Mouse (Mus musculus) lung, embryonic 14.5 days (tissue): ENCODE data around the gene Sp100. TPM values are rescaled to one million over a fixed set of nuclear protein-coding genes. Genes with fewer than 3 reads are reported as not detected.

ENCODE experiments used
- ATAC-seq: fragments of 200-750 bp; cut with Nextera tagmentation; 2 replicates; pipeline ENCODE4 v1.8.0; 2017; ENCODE audit warnings: mild to moderate bottlenecking, moderate TSS enrichment, moderate library complexity; ENCODE audit not compliant: insufficient read depth
- DNase-seq: peaks from one replicate; pipeline ENCODE4 v3.0.0-alpha.2; 2015
- H3K27ac ChIP-seq: fragments of 300-500 bp; sonication (generic); 2 replicates; pipeline ENCODE4 v1.5.1; 2014; ENCODE audit warnings: low read depth, mild to moderate bottlenecking, moderate library complexity
- H3K27me3 ChIP-seq: fragments of 300-500 bp; sonication (generic); 2 replicates; pipeline ENCODE4 v1.6.1; 2014; ENCODE audit warnings: low read length, control low read depth; ENCODE audit not compliant: insufficient read depth
- H3K36me3 ChIP-seq: fragments of 300-500 bp; sonication (generic); 2 replicates; pipeline ENCODE4 v1.6.1; 2014; ENCODE audit warnings: control low read depth; ENCODE audit not compliant: insufficient read depth
- H3K4me1 ChIP-seq: fragments of 300-500 bp; sonication (generic); 2 replicates; pipeline ENCODE4 v1.6.1; 2014; ENCODE audit warnings: antibody characterized with exemption, control low read depth; ENCODE audit not compliant: insufficient read depth
- H3K4me2 ChIP-seq: fragments of 300-500 bp; sonication (generic); 2 replicates; pipeline ENCODE4 v1.6.1; 2014; ENCODE audit warnings: mild to moderate bottlenecking
- H3K4me3 ChIP-seq: fragments of 300-500 bp; sonication (generic); 2 replicates; pipeline ENCODE4 v1.5.1; 2014; ENCODE audit warnings: low read depth, low read length
- H3K9ac ChIP-seq: fragments of 300-500 bp; sonication (generic); 2 replicates; pipeline ENCODE4 v1.6.1; 2014
- H3K9me3 ChIP-seq: fragments of 300-500 bp; sonication (generic); 2 replicates; pipeline ENCODE4 v1.6.1; 2016; ENCODE audit warnings: low read depth, low read length, control low read depth
- CTCF ChIP-seq: IDR thresholded peaks from 2 replicates; pipeline ENCODE4 v1.5.1; 2016; ENCODE audit warnings: antibody characterized with exemption, low read depth
- WGBS: fragments of 180-500 bp; shearing (Covaris S2); extraction: QIAGEN DNeasy Blood & Tissue Kit; methylation state at CpG from one replicate; pipeline ENCODE4 v1.1.7; 2014; 5-methylcytosine and 5-hydroxymethylcytosine counted together
- polyA plus RNA-seq: library from polyadenylated mRNA; unstranded; fragments of >200 nt; fragmentation: Nextera tagmentation; extraction: Ambion mirVana; gene quantifications from 2 replicates; pipeline ENCODE4 v1.2.1, GENCODE M21; 2014

Sp100 gene
- polyA plus RNA-seq, 1 experiment from 2014 or later: 1.4 TPM

DNA sequence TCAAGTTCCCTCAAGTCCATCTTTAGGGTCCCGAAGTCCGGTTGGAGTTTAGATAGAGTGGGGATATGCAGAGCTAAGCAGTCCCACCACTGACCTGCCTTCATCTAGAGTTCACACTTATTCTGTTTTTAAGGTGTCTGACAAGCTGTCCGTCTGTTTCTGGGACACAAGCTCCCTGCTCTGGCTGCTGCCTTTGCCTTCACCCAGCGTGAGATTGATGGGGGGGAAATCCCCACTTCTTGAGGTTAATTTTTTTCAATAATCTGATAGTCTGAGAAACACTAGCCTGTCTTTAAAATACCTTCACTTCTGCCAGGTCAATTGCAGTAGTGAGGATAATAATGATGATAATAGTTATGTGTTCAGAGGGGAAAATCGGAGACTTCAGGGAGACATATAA, 92.5 kb downstream of the Sp100 start:
- no peak overlapping the region for H3K4me3 ChIP-seq
- TF ChIP-seq CTCF: no peak
- no peak overlapping the region for H3K9ac ChIP-seq
- H3K36me3 ChIP-seq: no peaks in the 10 kb centered on the region
- no peaks in the 10 kb centered on the region for H3K27me3 ChIP-seq
- no peak overlapping the region for H3K4me2 ChIP-seq
- 58% methylated on average over 5 of the region's 5 CpGs for WGBS
- H3K9me3 ChIP-seq: no peaks in the 10 kb centered on the region
- no peak for DNase-seq
- no peak overlapping the region for H3K27ac ChIP-seq
- no peaks in the 10 kb centered on the region for H3K4me1 ChIP-seq
- ATAC-seq: no peak

GRCm38 (mm10) chr1:85742916-85743505, 93.2 kb downstream of the Sp100 start:
- no peak overlapping the region for H3K9ac ChIP-seq
- no peak overlapping the region for H3K4me2 ChIP-seq
- 18% methylated on average over 2 of the region's 2 CpGs for WGBS
- H3K36me3 ChIP-seq: no peaks in the 10 kb centered on the region
- no peak overlapping the region for H3K4me3 ChIP-seq
- ATAC-seq (peak; percentile 52; the same call in 1 of the 2 replicates), DNase-seq (no peak)
- no peak overlapping the region for H3K27ac ChIP-seq
- no peak for TF ChIP-seq CTCF
- no peaks in the 10 kb centered on the region for H3K9me3 ChIP-seq
- H3K4me1 ChIP-seq: no peaks in the 10 kb centered on the region
- no peaks in the 10 kb centered on the region for H3K27me3 ChIP-seq

DNA sequence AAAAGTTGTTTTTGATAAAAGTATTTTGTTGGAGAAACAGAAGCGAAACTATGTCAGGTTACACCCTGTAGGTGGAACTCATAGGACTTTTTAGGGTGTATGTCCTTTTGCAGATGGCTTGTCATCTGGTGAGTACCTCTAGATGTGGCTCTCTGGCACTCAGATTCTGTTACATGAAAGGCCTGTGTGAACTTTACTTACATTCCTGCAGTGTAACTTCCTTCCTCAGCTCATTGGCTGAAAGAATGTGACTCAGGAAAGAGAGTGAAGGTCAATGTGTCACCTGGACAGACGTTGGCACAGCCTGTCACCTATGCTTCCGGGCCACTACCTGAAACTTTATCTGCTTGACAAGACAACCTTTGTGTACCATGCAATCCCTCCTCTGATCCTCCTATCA, 94.8 kb downstream of the Sp100 start:
- H3K27me3 ChIP-seq: no peaks in the 10 kb centered on the region
- H3K4me3 ChIP-seq: no peak overlapping the region
- no peak overlapping the region for H3K4me2 ChIP-seq
- DNase-seq (no peak), ATAC-seq (no peak)
- H3K4me1 ChIP-seq: no peaks in the 10 kb centered on the region
- no peak overlapping the region for H3K9ac ChIP-seq
- H3K36me3 ChIP-seq: no peaks in the 10 kb centered on the region
- no peak for TF ChIP-seq CTCF
- no peaks in the 10 kb centered on the region for H3K9me3 ChIP-seq
- WGBS: 69% methylated on average over 3 of the region's 3 CpGs
- no peak overlapping the region for H3K27ac ChIP-seq

DNA sequence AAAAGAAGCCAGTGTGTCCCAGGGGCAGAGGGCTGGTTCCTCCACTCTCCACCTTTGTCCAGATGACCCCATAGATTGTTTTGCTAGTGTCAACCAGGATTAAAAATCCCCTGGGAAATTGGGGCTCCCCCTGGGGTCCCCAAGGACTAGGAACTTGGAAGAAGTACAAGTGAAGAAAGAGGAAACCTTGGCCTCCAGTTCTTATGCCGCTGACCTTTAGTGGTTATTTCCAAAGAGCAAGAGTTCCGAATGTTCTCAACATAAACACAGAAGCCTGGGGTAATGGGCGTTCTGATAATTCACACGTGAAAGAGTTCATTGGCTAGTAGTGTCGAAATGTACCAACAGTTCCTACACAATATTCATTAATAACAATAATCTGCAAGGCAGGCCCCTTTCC, 96.7 kb downstream of the Sp100 start:
- no peak for DNase-seq
- no peaks in the 10 kb centered on the region for H3K4me1 ChIP-seq
- WGBS: 73% methylated on average over 5 of the region's 5 CpGs
- TF ChIP-seq CTCF: no peak
- H3K9me3 ChIP-seq: no peaks in the 10 kb centered on the region
- H3K9ac ChIP-seq: no peak overlapping the region
- no peaks in the 10 kb centered on the region for H3K36me3 ChIP-seq
- H3K27me3 ChIP-seq: no peaks in the 10 kb centered on the region
- no peak overlapping the region for H3K27ac ChIP-seq
- H3K4me2 ChIP-seq: no peak overlapping the region
- no peak for ATAC-seq
- H3K4me3 ChIP-seq: no peak overlapping the region

DNA sequence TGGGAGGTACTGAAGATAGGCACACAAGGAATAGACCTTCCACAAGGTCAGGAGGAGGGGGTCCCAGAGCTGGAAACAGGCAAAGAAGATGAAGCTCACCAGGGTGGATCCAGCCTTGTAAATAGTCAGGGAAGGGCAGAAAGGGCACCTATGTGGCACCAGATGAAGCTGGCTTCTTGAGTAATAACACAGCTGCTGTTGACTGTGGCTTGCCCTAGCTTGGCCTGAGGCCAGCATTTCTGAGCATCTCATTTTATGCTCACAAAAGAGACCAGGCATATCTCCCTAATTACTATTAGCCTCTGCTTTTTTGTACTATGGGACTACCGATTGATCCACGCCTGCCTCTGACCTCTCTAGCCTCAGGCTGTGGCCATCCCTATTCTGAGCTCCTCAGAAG, 100.0 kb downstream of the Sp100 start:
- Histone ChIP-seq H3K27ac (no peak overlapping the region), H3K4me1 (no peaks in the 10 kb centered on the region), H3K9me3 (no peaks in the 10 kb centered on the region), H3K4me3 (no peak overlapping the region), H3K27me3 (no peaks in the 10 kb centered on the region), H3K4me2 (no peak overlapping the region), H3K36me3 (no peaks in the 10 kb centered on the region), H3K9ac (no peak overlapping the region)
- 79% methylated on average over 2 of the region's 2 CpGs for WGBS
- no peak for TF ChIP-seq CTCF
- DNase-seq: no peak
- no peak for ATAC-seq

DNA sequence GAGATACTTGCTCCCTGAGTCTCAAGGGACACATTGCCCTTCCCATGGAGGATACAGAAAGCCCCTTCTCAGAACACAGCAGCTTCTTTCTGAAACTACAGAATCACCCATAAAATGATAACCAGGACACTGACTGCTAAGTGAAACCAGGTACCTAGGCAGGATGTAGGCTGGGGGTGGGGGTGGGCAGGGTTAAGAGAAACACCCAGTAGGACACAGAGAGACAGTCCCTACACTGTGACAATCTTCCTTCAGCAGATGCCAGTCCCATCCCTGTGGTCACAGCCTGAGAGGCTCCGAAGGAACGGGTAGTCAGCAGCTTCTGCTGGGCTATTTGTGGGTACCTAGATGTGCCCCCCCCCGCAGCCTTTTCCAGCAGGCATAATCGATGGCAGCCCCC, 100.9 kb downstream of the Sp100 start:
- no peak overlapping the region for H3K9ac ChIP-seq
- ATAC-seq (no peak), DNase-seq (no peak)
- no peak overlapping the region for H3K27ac ChIP-seq
- TF ChIP-seq CTCF: no peak
- H3K36me3 ChIP-seq: no peaks in the 10 kb centered on the region
- H3K4me2 ChIP-seq: no peak overlapping the region
- no peak overlapping the region for H3K4me3 ChIP-seq
- no peaks in the 10 kb centered on the region for H3K4me1 ChIP-seq
- 80% methylated on average over 4 of the region's 4 CpGs for WGBS
- no peaks in the 10 kb centered on the region for H3K27me3 ChIP-seq
- no peaks in the 10 kb centered on the region for H3K9me3 ChIP-seq

- 31% methylated on average over 6 of the region's 6 CpGs for WGBS
- no peak overlapping the region for H3K27ac ChIP-seq
- TF ChIP-seq CTCF: no peak
- ATAC-seq: peak; percentile 82
- DNase-seq: peak; percentile 38
- no peak overlapping the region for H3K4me2 ChIP-seq
- H3K9me3 ChIP-seq: no peaks in the 10 kb centered on the region
- no peaks in the 10 kb centered on the region for H3K36me3 ChIP-seq
- H3K4me1 ChIP-seq: no peaks in the 10 kb centered on the region
- no peak overlapping the region for H3K9ac ChIP-seq
- no peaks in the 10 kb centered on the region for H3K27me3 ChIP-seq
- no peak overlapping the region for H3K4me3 ChIP-seq
Measured at GRCm38 (mm10) chr1:85751494-85751893, 101.7 kb downstream of the Sp100 start.
